Mouse (Mus musculus) small intestine, adult 2 months (tissue): ENCODE data around the gene Slc25a35.

Experiments used
- CTCF ChIP-seq: fragments of 200-500 bp; IDR thresholded peaks from 2 replicates; pipeline ENCODE4 v1.5.1; 2012; ENCODE audit warnings: low read depth, mild to moderate bottlenecking, control low read depth, inconsistent platforms, low read length, moderate library complexity, mixed read lengths; ENCODE audit not compliant: insufficient replicate concordance, insufficient read length; ENCODE audit errors: extremely low read depth
- POLR2A ChIP-seq: fragments of 200-500 bp; IDR thresholded peaks from 2 replicates; pipeline ENCODE4 v1.6.1; 2012; ENCODE audit warnings: low read depth, mild to moderate bottlenecking, control low read depth, inconsistent platforms, low read length, moderate library complexity

DNA sequence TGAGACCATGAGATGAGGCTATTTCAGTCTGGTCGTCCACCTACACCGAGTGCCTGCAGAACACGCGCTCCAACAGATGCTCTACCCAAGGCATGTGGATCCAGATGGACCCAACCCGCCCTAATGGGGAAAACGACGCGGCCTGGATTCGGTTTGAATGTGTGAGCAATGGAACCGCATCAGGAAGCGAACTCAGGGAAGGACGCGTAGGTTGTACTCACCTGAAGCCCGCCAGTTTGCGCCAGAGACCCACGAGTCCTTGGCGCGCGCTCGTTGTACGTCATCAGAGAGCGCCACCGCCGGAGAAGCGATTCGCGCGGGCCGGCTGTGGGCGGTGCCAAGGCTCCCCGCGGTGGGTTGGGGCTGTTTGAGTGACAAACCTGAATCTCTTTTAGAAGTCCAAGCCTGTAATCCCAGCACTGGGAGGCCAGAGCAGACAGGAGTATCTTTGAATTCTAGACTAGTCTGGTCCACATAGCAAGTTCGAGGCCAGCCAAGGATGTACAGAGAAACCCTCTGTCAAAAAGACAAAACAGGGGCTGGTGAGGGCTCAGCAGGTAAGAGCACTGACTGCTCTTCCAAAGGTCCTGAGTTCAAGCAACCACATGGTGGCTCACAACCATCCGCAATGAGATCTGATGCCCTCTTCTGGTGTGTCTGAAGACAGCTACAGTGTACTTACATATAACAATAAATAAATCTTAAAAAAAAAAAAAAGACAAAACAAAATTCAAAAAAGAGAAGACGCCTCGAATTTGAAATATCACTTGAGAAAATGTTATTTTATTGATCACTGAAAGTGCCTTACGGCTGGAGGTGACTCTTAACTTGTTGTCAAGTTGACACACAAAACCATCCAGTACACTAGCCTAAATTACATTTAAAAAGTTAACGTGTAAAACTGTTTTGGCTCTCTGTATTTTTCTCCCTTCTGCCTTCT lies 40.5 kb downstream of the Slc25a35 start, which contains the start of gene Pfas:
- TF ChIP-seq CTCF (no peak), POLR2A (peak; percentile 38; the same call in 1 of the 2 replicates)
